Mouse (Mus musculus): ENCODE data around the gene Psmd9. TPM values are rescaled to one million over a fixed set of nuclear protein-coding genes. Genes with fewer than 3 reads are reported as not detected.

The Psmd9 gene
- total and polyA plus RNA-seq, 3 experiments: 17.9 to 29.1 (median 20.5) TPM

DNA sequence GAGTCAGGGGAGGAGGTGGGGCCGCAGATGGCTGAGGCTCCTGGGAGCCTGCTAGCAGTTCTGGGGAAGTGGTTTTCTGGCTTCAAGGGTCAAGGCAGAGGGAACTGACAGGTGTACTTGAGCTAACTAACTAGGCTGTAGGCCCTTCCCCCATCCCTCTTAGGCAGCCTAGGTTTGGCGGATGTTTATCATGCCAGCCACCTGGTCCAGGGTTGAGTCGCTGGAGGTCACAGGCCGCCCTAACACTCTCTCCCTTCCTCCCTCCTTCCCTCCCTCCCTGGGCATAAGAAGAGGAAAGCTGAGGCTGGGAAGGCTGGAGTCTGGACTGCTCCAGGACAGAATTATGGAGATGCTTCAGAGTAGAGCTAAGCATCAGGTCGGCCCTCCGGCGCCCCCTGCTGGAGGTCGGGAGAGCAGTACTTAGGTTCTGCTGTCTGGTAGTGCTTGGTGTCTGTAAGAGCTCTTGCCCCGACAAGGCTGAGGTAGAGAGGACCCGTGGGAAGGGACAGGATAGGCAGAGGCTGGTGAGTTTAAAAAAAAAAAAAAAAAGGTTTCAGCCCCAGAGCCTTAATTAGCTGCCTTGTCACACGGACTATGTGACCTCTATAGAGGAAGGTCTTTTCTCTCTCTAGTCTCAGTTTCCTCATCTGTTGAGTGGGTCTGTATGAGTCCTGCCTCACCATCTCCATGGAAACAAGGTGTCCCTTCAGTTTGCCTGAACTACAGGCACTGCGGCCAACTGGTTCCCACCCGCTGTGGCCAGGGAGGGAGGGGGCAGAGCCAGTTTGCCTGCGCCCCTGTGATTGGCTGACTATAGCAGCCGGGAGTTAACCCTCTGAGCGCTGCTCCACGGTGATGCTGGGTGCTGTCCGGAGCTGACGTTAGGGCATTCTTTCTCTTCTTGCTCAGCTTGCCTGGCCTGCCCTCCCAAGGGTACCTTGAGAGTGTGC lies 19.5 kb upstream of the Psmd9 start:
- peak; percentile 92 for DNase-seq

GRCm38 (mm10) chr5:123150641-123151040 lies 18.6 kb upstream of the Psmd9 start:
- no peak for DNase-seq

DNA sequence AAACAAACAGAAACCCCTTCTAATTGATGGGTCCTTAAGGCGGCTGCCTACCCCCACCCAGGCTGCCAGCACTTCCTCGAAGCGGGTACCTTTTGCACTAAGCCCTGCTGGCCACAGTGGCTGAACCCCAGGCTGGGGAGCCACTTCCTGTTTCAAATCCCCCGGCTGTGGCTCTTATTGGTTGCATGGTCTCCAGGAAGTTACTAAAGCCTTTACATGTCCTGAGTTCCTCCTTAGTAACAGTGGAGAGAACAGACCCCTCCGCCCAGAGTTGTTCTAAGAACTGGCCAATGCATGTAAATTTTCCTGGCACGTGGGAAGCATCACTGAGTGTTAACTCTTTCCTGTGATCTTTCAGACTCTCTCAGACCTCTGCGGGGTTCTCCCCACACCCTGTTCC lies 18.1 kb upstream of the Psmd9 start:
- no peak for DNase-seq

GRCm38 (mm10) chr5:123151707-123152362 lies 17.4 kb upstream of the Psmd9 start:
- no peak for DNase-seq

- no peak for DNase-seq
Measured at GRCm38 (mm10) chr5:123152901-123153300, 16.3 kb upstream of the Psmd9 start.

- DNase-seq: peak; percentile 66
Measured at GRCm38 (mm10) chr5:123155425-123155824, 13.8 kb upstream of the Psmd9 start.

GRCm38 (mm10) chr5:123156763-123157162 lies 12.4 kb upstream of the Psmd9 start:
- no peak for DNase-seq

DNA sequence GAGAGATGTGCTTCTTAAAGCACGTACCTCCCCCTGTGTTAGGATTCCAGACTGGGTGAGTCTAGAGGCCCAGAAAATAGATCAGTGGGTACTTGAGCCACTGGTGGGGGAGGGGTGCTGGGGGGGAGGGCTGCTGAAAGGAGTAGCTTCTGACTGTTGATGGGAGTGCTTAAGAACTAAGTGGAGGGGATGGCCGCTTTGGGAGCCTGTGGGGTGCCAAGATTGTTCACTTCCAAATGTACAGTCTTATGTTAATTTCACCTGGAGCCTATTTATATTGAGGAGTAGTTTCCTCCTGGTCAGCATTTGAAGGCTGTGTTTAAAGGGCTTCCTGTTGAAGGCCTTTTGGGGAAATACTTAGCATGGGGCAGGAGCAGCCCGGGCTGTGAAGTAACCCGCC lies 11.2 kb upstream of the Psmd9 start:
- DNase-seq: no peak

DNA sequence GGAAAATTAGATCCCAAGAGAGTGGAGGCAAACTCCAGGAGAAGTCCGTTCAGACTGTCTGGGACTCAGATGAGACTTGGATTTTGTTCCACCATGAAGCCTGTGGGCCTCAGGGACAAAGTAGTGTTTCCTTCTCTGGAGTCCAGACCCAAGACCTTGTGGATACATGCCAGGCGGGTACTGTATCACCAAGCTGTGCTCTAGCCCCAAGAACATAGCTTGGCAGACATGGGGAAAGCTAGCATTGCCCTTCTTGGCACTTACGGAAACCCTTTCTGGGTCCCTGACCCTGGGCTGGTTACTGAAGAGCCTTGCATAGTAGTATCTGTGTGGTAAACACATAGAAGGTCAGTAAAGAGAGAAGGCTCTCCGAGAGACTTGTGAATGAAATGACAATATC lies 9.8 kb upstream of the Psmd9 start:
- DNase-seq: peak; percentile 78

DNA sequence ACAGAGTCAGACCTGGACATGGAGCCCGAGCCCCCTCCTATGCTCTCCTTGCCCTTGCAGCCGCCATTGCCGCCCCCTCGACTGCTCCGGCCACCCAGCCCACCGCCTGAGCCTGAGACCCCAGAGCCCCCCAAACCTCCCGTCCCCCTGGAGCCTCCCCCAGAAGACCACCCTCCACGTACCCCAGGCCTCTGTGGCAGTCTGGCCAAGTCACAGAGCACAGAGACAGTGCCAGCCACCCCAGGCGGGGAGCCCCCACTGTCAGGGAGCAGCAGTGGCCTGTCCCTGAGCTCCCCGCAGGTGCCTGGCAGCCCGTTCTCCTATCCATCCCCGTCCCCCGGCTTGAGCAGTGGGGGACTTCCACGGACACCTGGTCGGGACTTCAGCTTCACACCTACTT lies 9.3 kb upstream of the Psmd9 start:
- no peak for DNase-seq

DNA sequence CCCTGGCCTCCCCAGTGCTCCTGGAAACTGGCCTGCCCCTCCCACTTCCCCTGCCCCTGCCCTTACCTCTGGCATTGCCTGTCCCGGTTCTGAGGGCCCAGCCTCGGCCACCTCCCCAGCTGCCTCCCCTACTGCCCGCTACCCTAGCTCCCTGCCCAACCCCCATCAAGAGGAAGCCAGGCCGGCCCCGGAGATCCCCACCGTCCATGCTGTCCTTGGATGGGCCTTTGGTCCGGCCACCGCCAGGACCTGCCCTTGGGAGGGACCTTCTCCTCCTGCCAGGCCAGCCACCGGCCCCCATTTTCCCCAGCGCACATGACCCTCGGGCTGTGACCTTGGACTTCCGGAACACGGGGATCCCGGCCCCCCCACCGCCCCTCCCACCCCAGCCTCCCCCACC lies 8.9 kb upstream of the Psmd9 start:
- peak; percentile 85 for DNase-seq

DNA sequence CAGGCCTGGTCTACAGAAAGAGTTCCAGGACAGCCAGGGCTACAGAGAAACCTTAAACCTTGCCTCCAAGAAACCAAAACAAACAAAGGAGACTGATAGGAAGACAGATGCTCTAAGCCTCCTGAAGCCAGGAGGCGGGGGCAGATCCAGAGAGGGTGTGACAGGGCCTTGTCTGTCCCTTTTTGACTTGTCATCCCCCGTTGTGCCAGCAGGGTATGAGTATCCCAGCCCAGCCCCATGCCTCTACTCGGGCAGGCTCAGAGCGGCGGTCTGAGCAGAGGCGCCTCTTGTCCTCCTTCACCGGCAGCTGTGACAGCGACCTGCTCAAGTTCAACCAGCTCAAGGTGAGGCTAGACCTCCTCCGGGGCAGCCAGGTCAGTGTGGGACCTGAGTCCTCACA lies 6.3 kb upstream of the Psmd9 start:
- DNase-seq: no peak

GRCm38 (mm10) chr5:123166437-123166836 lies 2.8 kb upstream of the Psmd9 start:
- DNase-seq: no peak

GRCm38 (mm10) chr5:123167591-123167990 lies 1.6 kb upstream of the Psmd9 start:
- no peak for DNase-seq

GRCm38 (mm10) chr5:123170365-123170764 lies 1.2 kb downstream of the Psmd9 start:
- no peak for DNase-seq

GRCm38 (mm10) chr5:123171646-123172350 lies 2.6 kb downstream of the Psmd9 start:
- peak; percentile 89 for DNase-seq

- no peak for DNase-seq
Measured at GRCm38 (mm10) chr5:123178792-123179191, 9.6 kb downstream of the Psmd9 start.

DNA sequence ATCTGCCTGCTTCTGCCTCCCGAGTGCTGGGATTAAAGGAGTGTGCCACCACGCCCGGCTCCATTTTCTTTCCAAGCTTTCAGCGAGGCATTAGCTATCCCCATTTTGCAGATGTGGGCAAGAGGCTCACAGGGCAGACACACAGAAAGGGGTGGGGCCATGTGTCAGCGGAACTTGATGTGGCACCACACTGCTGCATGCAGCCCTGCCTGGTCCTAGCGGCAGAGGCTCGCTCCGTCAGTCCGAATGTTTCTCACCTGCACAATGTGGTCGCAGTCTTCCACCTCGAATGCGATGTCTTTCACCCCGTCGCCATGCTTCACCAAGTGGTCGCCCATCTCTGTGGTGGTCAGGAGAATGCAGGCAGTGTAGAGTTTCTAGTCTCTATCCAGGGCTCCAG lies 11.2 kb downstream of the Psmd9 start:
- no peak for DNase-seq

GRCm38 (mm10) chr5:123181536-123181935 lies 12.3 kb downstream of the Psmd9 start:
- peak; percentile 69 for DNase-seq

DNA sequence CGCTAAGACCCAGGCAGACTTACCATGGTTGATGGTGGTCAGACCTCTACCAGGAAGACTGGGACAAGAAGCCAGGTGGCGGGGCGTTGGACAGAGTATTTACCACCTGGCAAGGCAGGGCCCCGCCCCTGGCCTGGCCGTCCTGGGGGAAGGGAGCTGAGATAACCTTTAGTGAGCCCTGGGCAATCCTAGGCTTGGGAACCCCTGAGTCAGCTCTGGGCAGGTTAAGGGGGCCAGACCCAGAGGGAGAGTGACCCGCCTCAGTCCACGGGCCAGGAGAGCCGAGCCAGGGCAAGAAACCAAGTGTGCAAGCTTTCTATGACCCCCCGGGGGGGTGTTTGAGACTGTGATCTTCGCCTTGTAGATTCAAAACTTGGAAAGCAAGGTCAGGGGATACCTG lies 13.4 kb downstream of the Psmd9 start, which contains the start of gene Hpd:
Gene Hpd (minus strand): TSS at position 77 of the 400 bp plus-strand sequence.
- DNase-seq: peak; percentile 36

GRCm38 (mm10) chr5:123185966-123186365 lies 16.8 kb downstream of the Psmd9 start:
- DNase-seq: no peak

- no peak for DNase-seq
Measured at GRCm38 (mm10) chr5:123187306-123187705, 18.1 kb downstream of the Psmd9 start.

DNA sequence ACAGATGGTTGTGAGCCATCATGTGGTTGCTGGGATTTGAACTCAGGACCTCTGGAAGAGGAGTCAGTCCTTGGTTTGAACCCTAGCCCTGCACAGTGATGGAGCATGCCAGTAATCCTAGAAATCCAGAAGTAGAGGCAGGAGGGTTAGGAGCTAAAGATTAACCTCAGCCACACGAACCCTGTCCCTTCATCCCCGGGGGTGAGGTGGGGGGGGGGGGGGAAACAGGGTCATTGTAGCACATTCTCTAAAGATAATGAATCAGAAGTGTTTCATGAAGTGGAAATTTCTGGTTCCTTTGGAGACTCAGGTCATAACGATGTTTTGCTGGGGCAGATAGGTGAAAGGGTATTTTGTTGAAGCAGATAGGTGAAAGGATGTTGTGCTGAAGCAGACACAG lies 21.7 kb downstream of the Psmd9 start:
- DNase-seq: no peak

Measured in adrenal gland, adult 2 months (tissue).